Mouse (Mus musculus) left cerebral cortex, adult 18-20 months (tissue): ENCODE results near the gene Gm45140. TPM values are rescaled to one million over a fixed set of nuclear protein-coding genes. Genes with fewer than 3 reads are reported as not detected.

Source experiments
- DNase-seq, 2 experiments: peaks; one replicate each; pipeline ENCODE4 v3.0.0; 2021 to 2022; ENCODE audit warnings: low spot score in 2 of 2, mixed read lengths in 1 of 2
- long read RNA-seq, 2 experiments: library from polyadenylated mRNA; stranded (forward); transcript quantifications; one replicate each; pipeline ENCODE4 v2.0.0; 2021
- total RNA-seq, 2 experiments: library from RNA; stranded (reverse); gene quantifications; 2 replicates each; pipeline ENCODE4 v1.2.3; 2021

Gene Gm45140
- total RNA-seq: 1 to 10 TPM in 1 of 2 experiments, under 1 TPM in 1; 0.53 to 2.2 TPM
- long read RNA-seq, experiment 1, partial matches to known transcripts: 1 of 8 reads
- long read RNA-seq, experiment 1, other reads (novel, unspliced or antisense): 7 of 8 reads
- long read RNA-seq, experiment 2, partial matches to known transcripts: 0 of 2 reads
- long read RNA-seq, experiment 2, other reads (novel, unspliced or antisense): 2 of 2 reads

DNA sequence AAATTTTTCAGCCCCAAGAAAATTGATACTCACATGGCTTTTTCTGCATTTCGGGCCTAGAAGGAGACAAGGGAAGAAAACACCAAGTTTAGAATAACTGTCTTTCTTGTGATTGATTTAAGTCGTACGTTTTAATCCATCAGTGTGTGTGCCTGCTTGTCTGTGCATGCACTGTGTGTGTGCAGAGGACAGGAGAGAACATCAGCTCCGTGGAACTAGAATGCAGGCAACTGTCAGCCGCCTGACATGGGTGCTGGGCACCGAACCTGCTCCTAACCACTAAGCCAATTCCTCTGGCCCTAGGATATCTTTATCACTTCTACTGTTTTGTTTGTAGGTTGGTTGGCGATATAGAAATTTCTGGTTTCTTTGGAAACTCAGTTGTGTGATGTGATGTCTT is at the start of gene Gm45140:
TSS of gene Gm45140 (minus strand) at position 101 of the 400 bp plus-strand sequence.
- no peak for DNase-seq

DNA sequence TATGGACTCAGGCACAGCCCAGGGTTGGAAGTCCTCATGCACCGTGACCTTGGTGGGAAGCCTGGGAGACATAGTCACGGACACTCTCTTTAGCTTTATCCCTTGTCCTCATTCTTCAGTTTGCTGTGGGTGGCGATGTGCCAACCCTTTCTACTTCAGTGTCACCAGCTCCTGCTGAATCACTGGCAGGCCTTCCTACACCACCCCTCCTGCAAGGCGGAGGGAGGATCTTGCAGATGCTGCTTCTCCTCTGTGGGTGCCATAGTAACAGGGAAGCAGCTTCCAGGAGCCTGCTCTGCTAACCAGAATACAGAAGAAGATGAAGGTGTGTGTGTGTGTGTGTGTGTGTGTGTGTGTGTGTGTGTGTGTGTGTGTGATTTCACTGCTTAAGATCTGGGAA is 47.2 kb upstream of the Gm45140 start:
- peak; percentile 84 to 88 for DNase-seq

GRCm38 (mm10) chr6:87882221-87882620 is 46.6 kb upstream of the Gm45140 start:
- no peak for DNase-seq

DNA sequence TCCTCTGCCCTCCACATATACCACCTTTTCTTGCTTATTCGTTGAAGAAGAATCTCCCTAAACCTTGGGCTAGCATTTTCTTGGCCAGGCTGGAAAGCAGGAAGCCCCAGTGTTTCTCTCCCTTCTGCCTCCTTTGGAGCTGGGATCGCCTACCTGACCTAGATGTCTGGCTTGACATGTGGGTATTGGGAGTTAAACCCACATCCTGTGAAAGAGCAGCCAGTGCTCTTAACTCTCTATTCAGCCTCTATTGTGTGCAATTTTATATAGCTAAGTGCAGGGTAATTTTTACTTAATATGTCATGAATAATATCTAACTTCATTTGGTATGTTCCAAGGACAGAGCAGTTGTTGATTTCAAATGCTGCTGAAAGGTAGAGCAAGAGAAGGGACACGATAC is 44.0 kb upstream of the Gm45140 start:
- DNase-seq: no peak

DNA sequence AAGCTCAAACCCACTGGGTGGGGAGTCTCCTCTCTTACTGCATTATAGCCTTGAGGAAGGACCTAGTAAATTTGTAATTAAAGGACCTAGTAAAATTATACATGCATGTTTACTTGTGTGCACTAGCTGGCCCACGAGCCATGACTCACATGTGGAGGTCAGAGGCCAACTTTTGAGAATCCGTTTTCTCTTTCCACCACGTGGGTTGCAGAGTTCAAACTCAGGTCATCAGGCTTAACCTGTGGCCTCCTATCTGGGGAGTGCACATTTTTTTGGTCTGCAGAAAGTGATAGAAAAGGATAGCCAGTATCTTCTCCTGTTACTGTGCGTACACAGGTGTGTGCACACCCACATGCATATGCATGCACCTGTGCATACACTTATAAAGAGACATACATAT is 43.4 kb upstream of the Gm45140 start:
- DNase-seq: no peak

DNA sequence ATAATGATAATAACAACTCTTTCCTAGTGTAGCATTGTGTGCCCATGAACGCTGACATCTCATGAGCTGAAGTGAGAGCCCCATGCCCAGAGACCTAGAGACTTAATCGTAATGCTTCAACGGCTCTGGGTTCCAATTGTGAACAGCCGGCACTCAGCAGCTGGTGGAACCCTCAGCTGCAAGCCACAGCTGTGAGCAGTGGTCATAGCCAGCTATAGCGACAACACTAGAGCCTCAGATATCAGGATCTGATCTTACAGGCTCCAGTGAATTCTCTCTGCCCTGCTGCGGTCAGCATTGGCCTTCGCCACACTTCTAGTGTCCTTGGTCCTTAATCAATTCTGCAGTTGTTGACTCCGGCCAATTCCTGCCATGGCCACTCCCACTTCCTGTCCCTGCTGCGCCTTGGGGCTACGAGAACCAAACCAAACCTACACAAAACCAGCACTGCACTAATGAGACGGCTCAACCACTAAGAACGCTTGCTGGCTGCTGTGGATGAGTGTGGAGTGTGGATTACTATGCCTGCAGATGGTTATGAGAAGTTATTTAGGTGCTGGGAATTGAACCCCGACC is 40.6 kb upstream of the Gm45140 start:
- no peak for DNase-seq

DNA sequence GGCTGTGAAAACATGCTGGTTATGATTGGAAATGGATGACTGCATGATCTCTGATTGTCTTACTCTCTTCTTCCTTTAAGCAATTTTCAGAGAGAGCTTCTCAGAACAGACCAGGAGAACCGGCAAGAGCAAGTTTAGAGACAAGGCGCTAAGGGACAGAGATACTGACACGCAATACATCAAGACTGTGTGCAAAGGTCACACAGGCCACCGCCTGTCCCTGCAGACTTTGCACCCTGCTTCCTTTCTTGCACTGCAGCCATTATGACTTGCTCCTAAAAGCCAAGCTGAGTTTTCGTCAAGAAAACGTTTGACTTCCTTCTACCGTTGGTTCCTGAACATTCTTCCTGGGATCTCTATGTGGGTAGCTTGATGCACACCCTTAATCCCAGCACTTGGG is 40.0 kb upstream of the Gm45140 start:
- DNase-seq: no peak

DNA sequence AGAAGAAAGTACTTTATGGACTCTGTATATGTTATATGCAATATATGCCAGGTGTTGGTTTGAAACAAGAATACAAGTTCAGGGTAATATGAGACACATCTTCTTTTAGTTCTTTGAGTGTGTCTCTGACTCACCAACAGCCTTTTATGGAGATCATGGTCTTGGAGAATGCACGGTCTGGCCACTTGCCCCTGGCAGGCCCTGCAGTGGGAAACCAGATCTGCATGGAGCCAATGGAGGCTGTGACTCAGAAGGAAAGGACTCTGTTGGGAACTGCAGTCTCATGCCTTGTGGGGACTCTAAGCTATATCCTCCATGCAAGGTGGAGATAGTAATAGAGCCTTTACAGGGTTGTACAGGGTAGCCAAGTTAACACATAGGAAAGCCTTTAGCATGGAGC is 39.5 kb upstream of the Gm45140 start:
- DNase-seq: no peak

DNA sequence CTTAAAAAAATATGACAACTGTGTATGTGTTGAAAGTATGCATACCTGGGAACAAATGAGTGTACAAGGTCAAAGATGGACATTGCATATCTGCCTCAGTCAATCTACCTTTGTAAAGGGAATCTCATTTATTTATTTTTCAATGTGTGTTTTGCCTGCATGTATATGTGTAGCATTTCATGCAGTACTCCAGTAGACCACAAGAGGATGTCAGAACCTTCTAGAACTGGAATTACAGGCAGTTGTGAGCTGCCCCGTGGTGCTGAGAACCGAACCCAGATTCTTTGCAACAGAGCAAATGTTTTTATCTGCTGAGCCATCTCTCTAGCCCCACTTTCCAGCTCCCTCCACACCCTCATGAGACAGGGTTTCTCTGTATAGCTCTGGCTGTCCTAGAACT is 38.4 kb upstream of the Gm45140 start:
- no peak for DNase-seq

DNA sequence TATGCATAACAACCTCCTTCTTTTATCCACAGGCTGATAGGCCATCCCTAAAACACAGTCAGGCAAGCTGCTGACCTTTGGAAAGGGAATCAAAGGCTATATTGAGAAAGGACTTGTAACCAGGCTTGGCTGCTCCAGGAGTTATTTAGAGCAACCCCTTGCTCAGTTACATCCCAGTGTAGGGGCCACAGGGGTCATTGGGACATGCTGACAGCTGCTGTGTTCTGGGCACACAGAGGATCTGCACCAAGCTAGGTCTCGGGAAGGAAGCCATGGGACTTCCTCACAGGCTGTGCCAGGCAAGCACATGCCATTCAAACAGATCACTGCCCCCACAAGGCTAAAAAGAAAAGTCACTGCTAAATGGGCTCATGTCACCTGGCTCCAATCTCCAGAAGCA is 37.5 kb upstream of the Gm45140 start:
- no peak for DNase-seq

DNA sequence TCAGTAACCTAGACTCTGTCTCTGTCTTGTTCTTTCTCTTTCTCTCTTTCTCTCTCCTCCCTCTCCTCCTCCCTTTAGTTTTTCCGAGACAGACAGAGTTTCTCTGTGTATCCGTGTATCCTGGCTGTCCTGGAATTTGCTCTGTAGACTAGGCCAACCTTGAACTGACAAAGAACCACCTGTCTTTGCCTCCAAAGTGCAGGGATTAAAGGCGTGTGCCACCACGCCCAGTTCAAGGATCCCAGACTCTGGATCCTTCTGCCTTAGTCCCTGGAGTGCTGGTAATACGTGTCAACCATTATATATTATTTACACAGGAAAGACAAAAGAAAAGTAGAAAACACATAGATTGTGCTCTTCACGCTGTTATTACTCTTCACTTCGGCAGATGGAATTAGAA is 35.6 kb upstream of the Gm45140 start:
- DNase-seq: no peak

DNA sequence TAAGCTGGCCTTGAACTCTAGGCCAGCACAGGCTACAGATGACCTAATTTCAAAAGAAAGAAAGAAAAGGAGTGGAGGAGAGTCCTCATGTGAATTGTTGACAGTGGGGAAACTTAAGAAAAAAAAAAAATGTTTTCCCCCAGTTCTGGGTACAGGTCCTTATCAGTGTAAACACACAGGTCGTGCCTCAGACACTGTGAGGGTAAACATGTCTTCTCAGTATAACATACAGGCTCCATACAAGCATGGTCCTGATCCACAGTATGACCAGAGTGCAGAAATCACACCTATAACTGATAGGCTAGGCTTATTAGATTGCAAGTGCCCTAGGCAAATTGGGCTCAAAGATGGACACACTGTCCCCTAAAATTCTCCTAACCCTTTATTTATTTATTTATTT is 34.8 kb upstream of the Gm45140 start:
- DNase-seq: no peak

GRCm38 (mm10) chr6:87868871-87869506 is 33.4 kb upstream of the Gm45140 start:
- peak; percentile 44 to 51 for DNase-seq

GRCm38 (mm10) chr6:87867256-87867655 is 31.7 kb upstream of the Gm45140 start:
- no peak for DNase-seq

DNA sequence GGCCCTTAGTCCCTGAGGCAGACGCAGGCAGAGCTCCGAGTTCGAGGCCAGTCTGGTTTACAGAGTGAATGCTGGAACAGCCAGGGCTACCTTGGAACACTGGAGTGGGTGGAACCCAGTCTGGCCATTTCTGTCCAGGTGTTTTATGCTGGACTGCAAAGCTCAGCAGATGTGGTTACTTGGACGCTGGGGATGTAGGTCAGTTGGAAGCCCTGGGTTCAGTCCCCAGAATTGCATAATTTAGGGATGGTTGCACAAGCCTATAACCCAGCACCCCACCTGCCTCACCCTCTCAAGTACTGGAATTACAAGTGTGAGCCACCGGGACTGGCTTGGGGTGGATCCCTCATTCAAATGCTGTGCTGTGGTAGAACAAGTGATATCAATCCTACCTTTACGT is 30.6 kb upstream of the Gm45140 start:
- DNase-seq: no peak

- DNase-seq: peak; percentile 19 to 28
These were observed 21.5 kb upstream of the Gm45140 start for GRCm38 (mm10) chr6:87857071-87857470.

GRCm38 (mm10) chr6:87853446-87853845 is 17.9 kb upstream of the Gm45140 start:
- DNase-seq: no peak

- DNase-seq: no peak
These were observed 16.3 kb upstream of the Gm45140 start for GRCm38 (mm10) chr6:87851871-87852270.

GRCm38 (mm10) chr6:87850900-87851614 is 15.5 kb upstream of the Gm45140 start, which contains the start of gene Cnbp:
Cnbp (minus strand) TSS chr6:87851106.
- peak; percentile 96 to 98 for DNase-seq

DNA sequence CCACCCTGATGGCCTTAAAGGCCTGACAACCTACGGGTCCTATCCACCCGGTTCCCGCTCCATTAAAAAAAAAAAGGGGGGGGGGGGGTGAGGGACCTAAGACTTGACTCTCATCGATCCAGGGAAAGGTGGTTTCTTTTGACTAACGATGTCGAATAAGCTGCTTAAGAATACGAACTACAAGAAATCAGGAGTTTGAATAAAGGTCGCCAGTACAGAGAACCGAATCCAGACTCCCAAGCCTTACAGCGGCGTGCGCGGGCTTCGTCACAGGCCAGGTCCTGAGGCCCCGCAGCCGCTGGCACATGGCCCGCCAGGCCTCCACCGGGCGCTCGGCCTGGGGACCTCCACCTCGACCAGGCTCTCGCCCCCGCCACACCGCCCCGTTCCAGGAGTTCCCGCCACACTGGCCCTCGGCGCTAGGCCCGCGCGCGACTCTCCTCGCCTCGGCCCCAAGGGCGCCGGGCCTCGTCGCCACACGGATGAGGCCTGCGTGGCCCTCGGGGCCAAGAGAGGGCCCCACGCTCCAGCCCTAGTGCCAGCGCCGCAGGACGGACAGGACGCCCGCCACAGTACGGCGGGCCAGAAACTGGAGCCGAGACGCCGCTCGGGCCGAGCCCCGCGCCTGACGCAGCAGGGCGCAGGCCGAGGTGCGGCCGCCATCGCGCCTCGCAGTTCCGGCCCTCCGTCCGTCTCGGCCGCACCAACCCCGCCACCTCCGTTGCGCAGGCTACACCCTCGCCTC is 14.7 kb upstream of the Gm45140 start:
- DNase-seq: peak; percentile 20 to 40

- DNase-seq: no peak
These were observed 14.2 kb upstream of the Gm45140 start for GRCm38 (mm10) chr6:87849780-87850154.
